Mouse (Mus musculus): ENCODE data around the gene Agbl3.

GRCm38 (mm10) chr6:34899127-34899526 is 118.9 kb downstream of the Agbl3 start:
- TF ChIP-seq CTCF (IDR thresholded peaks at IDR 0.05; ENCODE audit: extremely low read depth, insufficient read depth, insufficient read length, insufficient replicate concordance), result no peak
- no peak for TF ChIP-seq POLR2A (IDR thresholded peaks at IDR 0.05; ENCODE audit: low read depth, low read length)

Data from spleen, adult 2 months (tissue).